Mouse (Mus musculus) granulocyte monocyte progenitor cell, adult 5-6 weeks (primary cell): ENCODE data around the gene Gm20219. TPM values are rescaled to one million over a fixed set of nuclear protein-coding genes. Genes with fewer than 3 reads are reported as not detected.

Experiments
- ATAC-seq: replicated peaks from 2 replicates; pipeline ENCODE4 v1.8.0; 2016; ENCODE audit warnings: mild to moderate bottlenecking, moderate TSS enrichment, inconsistent platforms; ENCODE audit not compliant: poor library complexity, severe bottlenecking
- total RNA-seq, 2 experiments: library from RNA; stranded (forward) in 1 of 2; stranded (reverse) in 1 of 2; fragments of 200-712, 200-1000 nt in 1 of 2; fragments of >200 nt in 1 of 2; fragmentation: Nextera tagmentation in 1 of 2; gene quantifications; 2 replicates each; pipeline ENCODE4 v1.2.3; 2014 to 2017

Gene Gm20219
- total RNA-seq (2014; fragmentation: Nextera tagmentation) = 0.84 and 1.1 TPM in 2 replicates
- 0.41 TPM in 1 of 2 replicates, not detected in the other for total RNA-seq (2017)

GRCm38 (mm10) chr17:56554122-56554551, at the start of gene Gm20219:
Gene Gm20219 (minus strand): TSS chr17:56554387.
- no peak for ATAC-seq

GRCm38 (mm10) chr17:56604070-56604380, 49.8 kb upstream of the Gm20219 start:
- ATAC-seq = no peak

- ATAC-seq = no peak
These were observed 49.2 kb upstream of the Gm20219 start for GRCm38 (mm10) chr17:56603186-56604069.

GRCm38 (mm10) chr17:56593527-56594271, 39.5 kb upstream of the Gm20219 start:
- no peak for ATAC-seq

GRCm38 (mm10) chr17:56592553-56592952, 38.4 kb upstream of the Gm20219 start:
- ATAC-seq = no peak

GRCm38 (mm10) chr17:56588921-56589320, 34.7 kb upstream of the Gm20219 start:
- no peak for ATAC-seq

GRCm38 (mm10) chr17:56587773-56588172, 33.6 kb upstream of the Gm20219 start:
- ATAC-seq = no peak

GRCm38 (mm10) chr17:56585171-56585821, 31.1 kb upstream of the Gm20219 start:
- peak; percentile 33 for ATAC-seq

GRCm38 (mm10) chr17:56584257-56585130, 30.3 kb upstream of the Gm20219 start, which contains the start of the genes Safb2 and Safb:
Gene Safb2 (minus strand): TSS chr17:56584585.
Gene Safb (plus strand): TSS chr17:56584825.
- ATAC-seq = peak; percentile 71

GRCm38 (mm10) chr17:56583611-56584256, 29.5 kb upstream of the Gm20219 start:
- ATAC-seq = peak; percentile 34

- ATAC-seq = no peak
These were observed 28.9 kb upstream of the Gm20219 start for GRCm38 (mm10) chr17:56583071-56583470.

GRCm38 (mm10) chr17:56572939-56573338, 18.8 kb upstream of the Gm20219 start:
- ATAC-seq = no peak

GRCm38 (mm10) chr17:56572154-56572553, 18.0 kb upstream of the Gm20219 start:
- ATAC-seq = no peak

GRCm38 (mm10) chr17:56570287-56570686, 16.1 kb upstream of the Gm20219 start:
- no peak for ATAC-seq

- no peak for ATAC-seq
These were observed 13.2 kb upstream of the Gm20219 start for GRCm38 (mm10) chr17:56567370-56567769.

- no peak for ATAC-seq
These were observed 12.7 kb upstream of the Gm20219 start for GRCm38 (mm10) chr17:56566918-56567317.

GRCm38 (mm10) chr17:56566293-56566692, 12.1 kb upstream of the Gm20219 start:
- no peak for ATAC-seq

GRCm38 (mm10) chr17:56561866-56562265, 7.7 kb upstream of the Gm20219 start:
- ATAC-seq = no peak

- no peak for ATAC-seq
These were observed 5.9 kb upstream of the Gm20219 start for GRCm38 (mm10) chr17:56560131-56560530.
